ENCODE assay signal across 11 mouse cellular contexts in the genomic region with DNA sequence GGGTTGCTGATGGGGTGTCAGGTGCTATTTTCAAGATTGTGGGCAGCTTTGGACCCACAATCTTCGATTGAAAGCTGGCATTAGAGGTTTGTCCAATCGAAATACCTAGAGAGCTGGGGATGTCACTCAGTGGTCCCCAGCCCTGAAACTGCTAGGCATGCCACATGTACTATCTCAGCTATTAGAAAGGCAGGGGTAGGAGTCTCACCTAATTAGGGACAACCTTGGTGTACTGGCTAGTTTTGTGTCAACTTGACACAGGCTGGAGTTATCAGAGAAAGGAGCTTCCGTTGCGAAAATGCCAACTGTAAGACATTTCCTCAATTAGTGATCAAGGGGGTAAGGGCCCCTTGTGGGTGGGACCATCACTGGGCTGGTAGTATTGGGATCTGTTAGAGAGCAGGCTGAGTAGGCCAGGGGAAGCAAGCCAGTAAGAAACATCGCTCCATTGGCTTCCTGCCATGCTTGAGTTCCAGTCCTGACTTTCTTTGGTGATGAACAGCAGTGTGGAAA. TPM values are rescaled to one million over a fixed set of nuclear protein-coding genes. Genes with fewer than 3 reads are reported as not detected.
A peak's percentile ranks its signal among the peaks of the same experiment; 100 is the strongest.
DNase-seq lines count a peak whose midpoint lies in the region; ATAC-seq lines count a peak whose summit lies in the region.
"Had no signal": no experiment of that assay in that cellular context is flagged by ENCODE, and none has a peak within 500 bp of the region (broad histone marks: within the 10 kb centered on the region; RNA-seq: fewer than 3 reads in every experiment).

No protein-coding gene starts in this region.

- H3K9me3 ChIP-seq in forebrain, embryonic 10.5 days, result no peaks in the 10 kb centered on the region
- no peaks in the 10 kb centered on the region for H3K9me3 ChIP-seq in forebrain, embryonic 11.5 days (ENCODE audit: control insufficient read depth, low read length)
- no peaks in the 10 kb centered on the region for H3K9me3 ChIP-seq in liver, embryonic 13.5 days (replicated peaks)
- no peaks in the 10 kb centered on the region for H3K9me3 ChIP-seq in liver, embryonic 11.5 days (ENCODE audit: control insufficient read depth, low read length)
- no peaks in the 10 kb centered on the region for H3K9me3 ChIP-seq in hindbrain, embryonic 13.5 days
- no peaks in the 10 kb centered on the region for H3K9me3 ChIP-seq in neural tube, embryonic 12.5 days

- H3K36me3 ChIP-seq in forebrain, embryonic 10.5 days (replicated peaks), result peaks cover 85% of the 10 kb centered on the region
- peaks cover 24% of the 10 kb centered on the region for H3K36me3 ChIP-seq in forebrain, embryonic 11.5 days (ENCODE audit: control insufficient read depth, insufficient read depth, low read length)
- peaks cover 67% of the 10 kb centered on the region for H3K36me3 ChIP-seq in liver, embryonic 13.5 days
- H3K36me3 ChIP-seq in liver, embryonic 11.5 days (ENCODE audit: control insufficient read depth, insufficient read depth, low read length), result peaks cover 38% of the 10 kb centered on the region
- peaks cover 62% of the 10 kb centered on the region for H3K36me3 ChIP-seq in hindbrain, embryonic 13.5 days
- peaks cover 42% of the 10 kb centered on the region for H3K36me3 ChIP-seq in neural tube, embryonic 12.5 days

- H3K9ac ChIP-seq in forebrain, embryonic 11.5 days (ENCODE audit: low read length), result no peak overlapping the region
- 0 out of 2 replicates have a peak overlapping the region, but pooled peaks have one; percentile 98 for H3K9ac ChIP-seq in liver, embryonic 13.5 days
- H3K9ac ChIP-seq in liver, embryonic 11.5 days (ENCODE audit: low read depth, low read length), result no peak overlapping the region
- peak overlapping the region; percentile 39 for H3K9ac ChIP-seq in hindbrain, embryonic 13.5 days
- H3K9ac ChIP-seq in neural tube, embryonic 12.5 days, result no peak overlapping the region

- WGBS in forebrain, embryonic 10.5 days, result 30% methylated on average over 5 of the region's 5 CpGs
- 29% methylated on average over 5 of the region's 5 CpGs for WGBS in forebrain, embryonic 11.5 days
- 19% methylated on average over 5 of the region's 5 CpGs for WGBS in liver, embryonic 13.5 days (ENCODE audit: insufficient replicate concordance)
- 20% methylated on average over 5 of the region's 5 CpGs for WGBS in liver, embryonic 11.5 days
- 26% methylated on average over 5 of the region's 5 CpGs for WGBS in hindbrain, embryonic 13.5 days
- 23% methylated on average over 5 of the region's 5 CpGs for WGBS in neural tube, embryonic 12.5 days

- peaks cover 43% of the 10 kb centered on the region for H3K4me1 ChIP-seq in forebrain, embryonic 10.5 days
- H3K4me1 ChIP-seq in forebrain, embryonic 11.5 days (replicated peaks; ENCODE audit: control insufficient read depth, insufficient read depth, low read length), result peaks cover 18% of the 10 kb centered on the region
- H3K4me1 ChIP-seq in liver, embryonic 13.5 days (replicated peaks), result peaks cover 73% of the 10 kb centered on the region
- H3K4me1 ChIP-seq in liver, embryonic 11.5 days (replicated peaks; ENCODE audit: control insufficient read depth, insufficient read depth, low read length), result peaks cover 29% of the 10 kb centered on the region
- H3K4me1 ChIP-seq in hindbrain, embryonic 13.5 days (replicated peaks), result peaks cover 52% of the 10 kb centered on the region
- peaks cover 42% of the 10 kb centered on the region for H3K4me1 ChIP-seq in neural tube, embryonic 12.5 days

- H3K27ac ChIP-seq in forebrain, embryonic 10.5 days, result no peak overlapping the region
- H3K27ac ChIP-seq in forebrain, embryonic 11.5 days (ENCODE audit: low read depth, low read length), result no peak overlapping the region
- H3K27ac ChIP-seq in liver, embryonic 13.5 days, result peak overlapping the region; percentile 65
- H3K27ac ChIP-seq in liver, embryonic 11.5 days (ENCODE audit: low read depth, low read length), result no peak overlapping the region
- 0 out of 2 replicates have a peak overlapping the region, but pooled peaks have one; percentile 30 for H3K27ac ChIP-seq in hindbrain, embryonic 13.5 days
- H3K27ac ChIP-seq in neural tube, embryonic 12.5 days, result no peak overlapping the region
- H3K27ac ChIP-seq: left cerebral cortex, adult 2 months had no signal

- DNase-seq in forebrain, embryonic 10.5 days (ENCODE audit: extremely low spot score, low spot score), result peak; percentile 38
- no peak for DNase-seq in forebrain, embryonic 11.5 days (ENCODE audit: low spot score)
- DNase-seq in liver, embryonic 13.5 days, result no peak
- DNase-seq in liver, embryonic 11.5 days (ENCODE audit: low spot score), result no peak
- no peak for DNase-seq in retina, postnatal 1 day
- DNase-seq in B cell, adult 2 months, result no peak
- DNase-seq: adrenal gland, postnatal 10 days; kidney, adult 18-20 months had no signal

- H3K27me3 ChIP-seq in forebrain, embryonic 10.5 days (ENCODE audit: poor library complexity, severe bottlenecking), result no peaks in the 10 kb centered on the region
- H3K27me3 ChIP-seq in forebrain, embryonic 11.5 days (ENCODE audit: control insufficient read depth, insufficient read depth, low read length), result no peaks in the 10 kb centered on the region
- H3K27me3 ChIP-seq in liver, embryonic 13.5 days, result no peaks in the 10 kb centered on the region
- no peaks in the 10 kb centered on the region for H3K27me3 ChIP-seq in liver, embryonic 11.5 days (replicated peaks; ENCODE audit: control insufficient read depth, insufficient read depth, low read length)
- no peaks in the 10 kb centered on the region for H3K27me3 ChIP-seq in hindbrain, embryonic 13.5 days
- no peaks in the 10 kb centered on the region for H3K27me3 ChIP-seq in neural tube, embryonic 12.5 days (replicated peaks)

- H3K4me2 ChIP-seq in forebrain, embryonic 11.5 days (ENCODE audit: low read depth, low read length, severe bottlenecking), result no peak overlapping the region
- 0 out of 2 replicates have a peak overlapping the region, but pooled peaks have one; percentile 0 for H3K4me2 ChIP-seq in liver, embryonic 13.5 days
- no peak overlapping the region for H3K4me2 ChIP-seq in liver, embryonic 11.5 days
- H3K4me2 ChIP-seq in hindbrain, embryonic 13.5 days, result peak overlapping the region; percentile 92
- 0 out of 2 replicates have a peak overlapping the region, but pooled peaks have one; percentile 89 for H3K4me2 ChIP-seq in neural tube, embryonic 12.5 days (replicated peaks)

- no peak for ATAC-seq in forebrain, embryonic 11.5 days (replicated peaks; ENCODE audit: low FRiP score)
- no peak for ATAC-seq in liver, embryonic 13.5 days (ENCODE audit: low read depth)
- ATAC-seq in liver, embryonic 11.5 days (replicated peaks; ENCODE audit: low FRiP score), result no peak
- ATAC-seq in hindbrain, embryonic 13.5 days (ENCODE audit: low FRiP score), result no peak
- no peak for ATAC-seq in neural tube, embryonic 12.5 days (ENCODE audit: low FRiP score, low read depth)

- peak overlapping the region; percentile 90; the same call in 1 of the 2 replicates for H3K4me3 ChIP-seq in forebrain, embryonic 10.5 days
- H3K4me3 ChIP-seq in forebrain, embryonic 11.5 days (ENCODE audit: low read depth, low read length), result no peak overlapping the region
- H3K4me3 ChIP-seq in liver, embryonic 13.5 days (replicated peaks), result no peak overlapping the region
- H3K4me3 ChIP-seq in liver, embryonic 11.5 days (ENCODE audit: low read depth, low read length), result no peak overlapping the region
- H3K4me3 ChIP-seq in hindbrain, embryonic 13.5 days, result 0 out of 2 replicates have a peak overlapping the region, but pooled peaks have one; percentile 96
- no peak overlapping the region for H3K4me3 ChIP-seq in neural tube, embryonic 12.5 days
- H3K4me3 ChIP-seq: left cerebral cortex, adult 2 months had no signal

RNA-seq across cellular contexts. Expression of gene Tubb5, which starts 4.8 kb away (rescaled TPM):
- polyA plus RNA-seq in forebrain, embryonic 10.5 days (2016; fragmentation: Nextera tagmentation; extraction: Ambion mirVana), result 1,607 and 1,608 TPM in 2 replicates
- 1,583 and 1,671 TPM in 2 replicates for polyA plus RNA-seq in forebrain, embryonic 11.5 days (2014; fragmentation: Nextera tagmentation; extraction: Ambion mirVana)
- polyA plus RNA-seq in liver, embryonic 13.5 days (2015; fragmentation: Nextera tagmentation; extraction: Ambion mirVana), result 520 and 547 TPM in 2 replicates
- polyA plus RNA-seq in liver, embryonic 11.5 days (2014; fragmentation: Nextera tagmentation; extraction: Ambion mirVana), result 843 and 854 TPM in 2 replicates
- polyA plus RNA-seq in hindbrain, embryonic 13.5 days (2015; fragmentation: Nextera tagmentation; extraction: Ambion mirVana), result 1,714 and 1,822 TPM in 2 replicates
- 1,533 and 1,543 TPM in 2 replicates for polyA plus RNA-seq in neural tube, embryonic 12.5 days (2016; fragmentation: Nextera tagmentation; extraction: Ambion mirVana)

RNA-seq across cellular contexts. Expression of gene Mdc1, which starts 8.0 kb away (rescaled TPM):
- polyA plus RNA-seq in forebrain, embryonic 10.5 days (2016; fragmentation: Nextera tagmentation; extraction: Ambion mirVana), result 26.9 and 29.3 TPM in 2 replicates
- 27.2 and 29.2 TPM in 2 replicates for polyA plus RNA-seq in forebrain, embryonic 11.5 days (2014; fragmentation: Nextera tagmentation; extraction: Ambion mirVana)
- 8.0 and 8.8 TPM in 2 replicates for polyA plus RNA-seq in liver, embryonic 13.5 days (2015; fragmentation: Nextera tagmentation; extraction: Ambion mirVana)
- 19.6 and 23.3 TPM in 2 replicates for polyA plus RNA-seq in liver, embryonic 11.5 days (2014; fragmentation: Nextera tagmentation; extraction: Ambion mirVana)
- polyA plus RNA-seq in hindbrain, embryonic 13.5 days (2015; fragmentation: Nextera tagmentation; extraction: Ambion mirVana), result 11.0 and 11.3 TPM in 2 replicates
- polyA plus RNA-seq in neural tube, embryonic 12.5 days (2016; fragmentation: Nextera tagmentation; extraction: Ambion mirVana), result 13.6 and 14.7 TPM in 2 replicates

RNA-seq across cellular contexts. Expression of gene Flot1, which starts 10.3 kb away (rescaled TPM):
- polyA plus RNA-seq in forebrain, embryonic 10.5 days (2016; fragmentation: Nextera tagmentation; extraction: Ambion mirVana), result 49.7 and 51.6 TPM in 2 replicates
- 48.5 and 49.5 TPM in 2 replicates for polyA plus RNA-seq in forebrain, embryonic 11.5 days (2014; fragmentation: Nextera tagmentation; extraction: Ambion mirVana)
- 38.2 and 38.5 TPM in 2 replicates for polyA plus RNA-seq in liver, embryonic 13.5 days (2015; fragmentation: Nextera tagmentation; extraction: Ambion mirVana)
- 59.3 and 67.8 TPM in 2 replicates for polyA plus RNA-seq in liver, embryonic 11.5 days (2014; fragmentation: Nextera tagmentation; extraction: Ambion mirVana)
- 75.2 and 78.8 TPM in 2 replicates for polyA plus RNA-seq in hindbrain, embryonic 13.5 days (2015; fragmentation: Nextera tagmentation; extraction: Ambion mirVana)
- 60.5 and 60.6 TPM in 2 replicates for polyA plus RNA-seq in neural tube, embryonic 12.5 days (2016; fragmentation: Nextera tagmentation; extraction: Ambion mirVana)

RNA-seq across cellular contexts. Expression of gene Ier3, which starts 11.8 kb away (rescaled TPM):
- 4.6 and 5.3 TPM in 2 replicates for polyA plus RNA-seq in forebrain, embryonic 10.5 days (2016; fragmentation: Nextera tagmentation; extraction: Ambion mirVana)
- 2.4 and 3.5 TPM in 2 replicates for polyA plus RNA-seq in forebrain, embryonic 11.5 days (2014; fragmentation: Nextera tagmentation; extraction: Ambion mirVana)
- 21.6 and 23.2 TPM in 2 replicates for polyA plus RNA-seq in liver, embryonic 13.5 days (2015; fragmentation: Nextera tagmentation; extraction: Ambion mirVana)
- polyA plus RNA-seq in liver, embryonic 11.5 days (2014; fragmentation: Nextera tagmentation; extraction: Ambion mirVana), result 9.4 and 9.9 TPM in 2 replicates
- polyA plus RNA-seq in hindbrain, embryonic 13.5 days (2015; fragmentation: Nextera tagmentation; extraction: Ambion mirVana), result 8.2 and 9.2 TPM in 2 replicates
- 5.2 and 7.9 TPM in 2 replicates for polyA plus RNA-seq in neural tube, embryonic 12.5 days (2016; fragmentation: Nextera tagmentation; extraction: Ambion mirVana)

RNA-seq across cellular contexts. Expression of gene Nrm, which starts 27.8 kb away (rescaled TPM):
- polyA plus RNA-seq in forebrain, embryonic 10.5 days (2016; fragmentation: Nextera tagmentation; extraction: Ambion mirVana), result 81.9 and 84.0 TPM in 2 replicates
- 65.7 and 68.8 TPM in 2 replicates for polyA plus RNA-seq in forebrain, embryonic 11.5 days (2014; fragmentation: Nextera tagmentation; extraction: Ambion mirVana)
- 23.0 and 25.4 TPM in 2 replicates for polyA plus RNA-seq in liver, embryonic 13.5 days (2015; fragmentation: Nextera tagmentation; extraction: Ambion mirVana)
- polyA plus RNA-seq in liver, embryonic 11.5 days (2014; fragmentation: Nextera tagmentation; extraction: Ambion mirVana), result 40.9 and 45.4 TPM in 2 replicates
- polyA plus RNA-seq in hindbrain, embryonic 13.5 days (2015; fragmentation: Nextera tagmentation; extraction: Ambion mirVana), result 26.4 and 26.9 TPM in 2 replicates
- polyA plus RNA-seq in neural tube, embryonic 12.5 days (2016; fragmentation: Nextera tagmentation; extraction: Ambion mirVana), result 40.5 and 41.3 TPM in 2 replicates

Comparison
In these comparisons a context has a peak if more than half of its experiments do, and no peak if none do; other contexts are left out.
1. H3K27ac ChIP-seq: peak in liver, embryonic 13.5 days (single experiment) and hindbrain, embryonic 13.5 days (single experiment); none in forebrain, embryonic 10.5 days (single experiment), forebrain, embryonic 11.5 days (single experiment), liver, embryonic 11.5 days (single experiment) and neural tube, embryonic 12.5 days (single experiment).
2. H3K4me3 ChIP-seq: peak in forebrain, embryonic 10.5 days (single experiment) and hindbrain, embryonic 13.5 days (single experiment); none in forebrain, embryonic 11.5 days (single experiment), liver, embryonic 13.5 days (single experiment), liver, embryonic 11.5 days (single experiment) and neural tube, embryonic 12.5 days (single experiment).
3. H3K4me2 ChIP-seq: peak in liver, embryonic 13.5 days (single experiment), hindbrain, embryonic 13.5 days (single experiment) and neural tube, embryonic 12.5 days (single experiment); none in forebrain, embryonic 11.5 days (single experiment) and liver, embryonic 11.5 days (single experiment).
4. H3K9ac ChIP-seq: peak in liver, embryonic 13.5 days (single experiment) and hindbrain, embryonic 13.5 days (single experiment); none in forebrain, embryonic 11.5 days (single experiment), liver, embryonic 11.5 days (single experiment) and neural tube, embryonic 12.5 days (single experiment).